Mouse (Mus musculus) myocyte (in vitro differentiated cells): ENCODE data around the gene Pycard.

ENCODE experiments used
- E2F4 ChIP-seq: IDR thresholded peaks from one replicate; pipeline ENCODE4 v1.6.1; 2011; ENCODE audit warnings: mild to moderate bottlenecking, control low read depth, moderate library complexity; ENCODE audit not compliant: insufficient read depth
- MAX ChIP-seq: IDR thresholded peaks from one replicate; pipeline ENCODE4 v1.6.1; 2011; ENCODE audit warnings: low read depth, mild to moderate bottlenecking, control low read depth
- POLR2A ChIP-seq: IDR thresholded peaks from one replicate; pipeline ENCODE4 v1.6.1; 2011; ENCODE audit warnings: low read depth, mild to moderate bottlenecking, control low read depth, moderate library complexity; ENCODE audit not compliant: insufficient read length
- POLR2AphosphoS2 ChIP-seq: IDR thresholded peaks from one replicate; pipeline ENCODE4 v1.6.1; 2011; ENCODE audit warnings: low read depth, control low read depth; ENCODE audit not compliant: insufficient read length
- REST ChIP-seq: IDR thresholded peaks from one replicate; pipeline ENCODE4 v1.6.1; 2011; ENCODE audit warnings: mild to moderate bottlenecking, control low read depth, moderate library complexity; ENCODE audit not compliant: insufficient read depth, insufficient read length
- TCF12 ChIP-seq: IDR thresholded peaks from one replicate; pipeline ENCODE4 v1.6.1; 2011; ENCODE audit warnings: mild to moderate bottlenecking, control low read depth; ENCODE audit not compliant: poor library complexity, insufficient read depth, severe bottlenecking
- USF1 ChIP-seq: IDR thresholded peaks from one replicate; pipeline ENCODE4 v1.6.1; 2011; ENCODE audit warnings: low read depth, mild to moderate bottlenecking, control low read depth, moderate library complexity

- no peak for TF ChIP-seq POLR2A
- no peak for TF ChIP-seq MAX
- TF ChIP-seq POLR2AphosphoS2: no peak
- no peak for TF ChIP-seq USF1
- TF ChIP-seq TCF12: no peak
- no peak for TF ChIP-seq REST
- no peak for TF ChIP-seq E2F4
Measured at GRCm38 (mm10) chr7:128023565-128023964, 29.9 kb upstream of the Pycard start.
